Mouse (Mus musculus): ENCODE results near the gene Nfil3.

The Nfil3 gene

GRCm38 (mm10) chr13:52981441-52982281, 788 bp upstream of the Nfil3 start:
- DNase-seq (ENCODE audit: low spot score) = peak; percentile 21

GRCm38 (mm10) chr13:52980211-52980950, 492 bp downstream of the Nfil3 start:
- DNase-seq (ENCODE audit: low spot score) = no peak

DNA sequence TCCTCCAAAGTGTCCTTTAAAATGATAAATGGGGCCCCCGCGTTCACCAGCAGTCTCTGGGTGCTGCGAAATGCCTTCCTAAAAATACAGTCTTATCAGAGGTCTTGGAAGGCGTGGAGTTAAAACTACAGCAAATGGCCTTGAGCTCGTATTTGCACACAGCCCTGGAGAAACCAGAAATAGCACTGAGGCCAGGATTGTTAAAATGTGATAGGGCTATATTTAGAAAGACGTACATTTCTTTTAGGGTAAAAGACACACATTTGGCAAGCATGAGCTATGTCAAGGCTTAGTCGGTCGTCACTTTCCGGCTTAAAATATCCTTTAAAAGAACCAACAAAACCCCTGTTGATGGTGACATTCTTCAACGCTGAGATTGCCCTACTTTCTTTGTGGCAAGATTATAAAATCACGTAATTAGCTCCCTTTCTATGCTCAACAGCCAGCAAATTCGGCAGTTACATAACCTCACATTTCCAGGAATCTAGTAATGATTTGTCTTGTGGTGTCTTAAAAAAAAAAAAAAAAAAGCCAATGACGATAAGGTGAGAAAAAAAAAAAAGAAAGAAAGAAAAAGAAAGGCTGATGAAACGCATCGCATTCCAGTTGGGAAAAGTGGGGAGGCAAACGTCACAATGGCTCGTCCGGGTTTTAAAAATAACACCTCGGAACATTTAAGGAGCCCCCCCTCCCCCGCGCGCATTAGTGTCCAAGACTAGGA, 1.4 kb downstream of the Nfil3 start:
- DNase-seq (ENCODE audit: low spot score) = no peak

DNA sequence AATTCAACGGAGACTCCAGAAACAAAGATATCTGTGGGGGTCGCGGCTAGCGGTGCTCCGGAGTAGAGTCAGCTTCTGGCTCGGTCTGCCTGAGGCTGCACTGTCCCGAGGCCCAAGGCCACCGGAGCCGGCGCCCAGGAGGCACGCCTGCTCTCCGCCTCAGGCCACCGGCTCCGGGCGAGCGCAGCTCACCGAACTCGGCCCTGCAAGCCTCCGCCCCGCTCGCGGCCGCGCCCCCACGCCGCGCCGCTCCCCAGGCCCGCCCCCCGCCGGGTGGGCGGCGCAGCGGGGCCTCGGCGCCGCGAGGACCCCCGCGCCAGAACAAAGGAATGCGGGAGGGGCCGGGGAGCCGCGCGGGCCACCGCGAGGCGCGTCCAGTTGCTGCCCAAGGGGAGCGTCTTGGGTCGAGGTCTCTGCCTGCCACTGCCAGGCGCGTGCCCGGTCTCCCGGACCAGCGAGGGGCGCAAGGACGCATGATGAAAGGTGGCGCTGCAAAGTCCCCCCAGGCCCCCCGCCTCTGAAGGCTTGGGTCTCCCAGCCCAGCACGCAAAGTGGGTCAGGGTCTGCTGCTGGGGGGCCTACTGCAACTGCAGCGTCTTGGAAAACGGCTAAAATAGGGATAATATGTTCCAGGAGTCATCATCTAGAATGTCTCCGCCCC, 2.4 kb downstream of the Nfil3 start:
- no peak for DNase-seq (ENCODE audit: low spot score)

DNA sequence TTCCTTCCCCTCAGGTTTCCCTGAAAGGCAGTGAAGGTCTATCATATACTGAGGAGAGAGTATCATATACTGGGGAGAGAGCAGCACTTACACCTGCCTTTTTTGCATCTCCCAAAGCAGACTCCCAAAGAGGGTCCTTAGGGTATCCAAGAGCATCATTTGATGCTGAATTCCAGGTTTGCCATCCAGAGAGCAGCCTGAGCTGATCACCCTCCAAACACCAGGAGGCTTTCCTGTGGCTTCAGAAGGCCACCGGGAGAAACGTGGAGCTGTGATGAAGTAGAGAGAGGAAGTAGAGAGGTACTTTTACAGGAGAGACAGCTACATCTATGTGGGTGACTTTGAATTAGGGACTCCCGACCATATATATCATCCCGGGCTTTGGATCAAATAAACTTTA, 3.1 kb downstream of the Nfil3 start:
- no peak for DNase-seq (ENCODE audit: low spot score)

DNA sequence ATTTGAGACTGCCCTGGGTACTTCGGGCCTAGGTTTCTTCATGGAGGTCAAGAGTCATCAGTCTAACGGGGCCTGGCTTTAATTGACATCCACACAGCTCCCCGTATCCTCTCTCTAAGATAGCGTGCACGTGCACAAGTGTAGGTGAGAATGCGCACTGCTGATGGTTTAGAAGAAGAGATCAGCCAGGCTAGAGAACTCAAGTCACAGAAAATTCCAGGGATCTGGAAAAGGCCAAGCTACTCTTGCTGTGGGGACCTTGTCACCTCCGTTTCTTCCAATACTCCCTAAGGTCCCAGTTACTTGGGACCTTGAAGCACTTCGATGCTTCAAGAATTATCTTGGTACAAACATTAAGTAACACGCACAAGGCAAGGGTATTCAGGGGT, 3.7 kb downstream of the Nfil3 start:
- DNase-seq (ENCODE audit: low spot score) = no peak

DNA sequence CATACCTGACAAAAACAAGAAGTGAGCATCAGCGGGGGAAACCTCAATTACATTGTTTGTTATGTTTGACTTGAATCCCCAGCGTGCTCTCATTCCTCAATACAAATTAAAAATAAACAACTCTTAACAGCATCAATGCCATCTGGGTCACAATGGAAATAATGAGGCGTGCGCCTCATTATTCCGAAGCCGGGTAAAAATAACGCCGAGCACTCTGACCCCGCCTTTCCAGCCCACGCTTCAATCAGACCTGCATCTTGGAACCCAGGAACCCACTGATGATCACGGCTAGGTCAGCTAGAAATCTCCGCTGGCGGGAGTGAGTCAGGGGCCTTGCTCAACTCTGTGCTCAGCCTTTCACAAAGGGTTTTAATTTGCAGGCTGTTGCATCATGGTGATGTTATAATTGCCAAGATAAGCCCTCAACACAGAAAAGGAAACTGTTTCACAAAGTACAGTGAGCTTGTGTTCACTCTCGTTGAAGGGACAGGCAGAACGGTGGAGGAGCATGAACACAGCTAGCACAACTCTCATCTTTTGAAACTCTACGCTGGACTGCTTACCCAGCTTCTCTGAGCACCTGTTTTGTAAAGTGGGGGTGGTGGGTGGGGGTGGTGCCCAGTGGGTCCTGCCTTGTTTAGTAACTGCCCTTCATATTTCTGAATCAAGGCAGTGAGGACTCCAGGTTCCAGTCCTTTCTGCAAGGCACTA, 4.2 kb downstream of the Nfil3 start:
- no peak for DNase-seq (ENCODE audit: low spot score)

- no peak for DNase-seq (ENCODE audit: low spot score)
Measured at GRCm38 (mm10) chr13:52976130-52976509, 4.8 kb downstream of the Nfil3 start.

GRCm38 (mm10) chr13:52974676-52975075, 6.2 kb downstream of the Nfil3 start:
- no peak for DNase-seq (ENCODE audit: low spot score)

DNA sequence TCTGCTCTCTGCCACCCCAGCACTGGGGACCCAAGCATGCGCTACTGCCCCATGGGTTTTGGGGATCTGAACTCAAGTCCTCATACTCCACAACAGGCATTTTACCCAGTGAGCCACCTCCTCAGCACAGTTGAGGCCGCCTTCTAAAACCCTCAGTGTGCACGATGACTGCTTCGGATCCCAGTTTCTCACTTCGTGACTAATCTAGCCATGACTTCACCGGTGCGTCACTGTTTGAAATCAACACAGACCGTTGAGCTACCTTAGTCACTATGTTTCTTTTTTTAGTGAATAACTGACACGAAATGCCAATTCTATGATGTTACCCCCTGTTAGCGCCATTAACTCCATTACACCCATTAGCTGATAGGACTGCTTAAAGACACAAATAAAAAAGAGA, 7.4 kb downstream of the Nfil3 start:
- DNase-seq (ENCODE audit: low spot score) = no peak

DNA sequence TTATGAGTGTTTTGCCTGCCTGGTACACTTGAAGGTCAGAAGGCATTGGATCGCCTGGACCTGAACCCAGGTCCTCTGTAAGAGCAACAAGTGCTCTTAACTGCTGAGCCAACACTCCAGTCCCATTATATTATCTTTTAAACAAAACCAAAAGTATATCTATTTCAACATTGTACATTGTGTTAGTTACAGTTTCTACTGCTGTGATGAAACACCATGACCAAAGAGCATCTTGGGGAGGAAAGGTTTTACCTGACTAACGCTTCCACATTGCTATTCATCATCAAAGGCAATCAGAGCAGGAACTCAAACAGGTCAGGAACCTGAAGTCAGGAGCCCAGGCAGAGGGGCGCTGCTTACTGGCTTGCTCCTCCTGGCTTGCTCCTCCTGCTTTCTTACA, 8.2 kb downstream of the Nfil3 start:
- DNase-seq (ENCODE audit: low spot score) = no peak

GRCm38 (mm10) chr13:52970876-52971275, 10.0 kb downstream of the Nfil3 start:
- DNase-seq (ENCODE audit: low spot score) = no peak

- no peak for DNase-seq (ENCODE audit: low spot score)
Measured at GRCm38 (mm10) chr13:52962922-52963321, 18.0 kb downstream of the Nfil3 start.

DNA sequence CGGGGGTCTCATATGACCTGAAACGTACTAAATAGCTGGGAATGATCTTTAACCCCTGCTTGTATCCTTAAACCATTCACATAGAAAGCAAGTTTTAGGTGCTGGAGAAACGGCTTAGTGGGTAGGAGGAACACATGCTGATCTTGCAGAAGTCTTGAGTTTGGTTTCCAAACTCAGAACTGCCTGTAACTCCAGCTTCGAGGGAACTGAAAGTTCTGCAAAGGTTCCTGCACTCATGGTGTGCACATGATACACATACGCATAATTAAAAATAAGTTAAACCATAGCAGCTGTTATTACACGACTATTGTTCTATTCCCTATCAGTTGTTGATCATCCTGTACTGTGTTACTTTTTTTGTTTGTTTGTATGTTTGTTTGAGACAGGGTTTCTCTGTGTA, 18.5 kb downstream of the Nfil3 start:
- no peak for DNase-seq (ENCODE audit: low spot score)

GRCm38 (mm10) chr13:52953779-52954553, 26.9 kb downstream of the Nfil3 start:
- DNase-seq (ENCODE audit: low spot score) = no peak

- no peak for DNase-seq (ENCODE audit: low spot score)
Measured at GRCm38 (mm10) chr13:52949211-52949610, 31.7 kb downstream of the Nfil3 start.

GRCm38 (mm10) chr13:52947545-52947944, 33.3 kb downstream of the Nfil3 start:
- no peak for DNase-seq (ENCODE audit: low spot score)

DNA sequence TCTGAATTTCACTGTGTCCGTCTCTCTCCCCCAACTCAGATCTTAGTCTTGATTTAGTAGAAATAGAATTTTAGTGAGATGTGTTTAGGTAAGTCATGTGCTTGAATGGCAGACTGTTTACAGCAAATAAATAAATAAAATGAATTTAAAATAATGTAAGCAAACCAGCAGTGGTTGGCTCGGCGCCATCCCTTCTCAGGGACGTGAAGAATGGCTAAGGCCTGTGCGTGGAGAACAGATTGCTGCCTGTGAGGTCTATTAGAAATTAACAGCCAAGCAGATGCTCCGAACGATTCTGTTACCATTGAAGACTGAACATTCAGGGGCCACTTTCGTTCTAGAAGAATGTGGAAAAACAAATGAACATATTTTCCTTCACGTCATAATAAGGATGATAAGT, 35.1 kb downstream of the Nfil3 start:
- DNase-seq (ENCODE audit: low spot score) = no peak

DNA sequence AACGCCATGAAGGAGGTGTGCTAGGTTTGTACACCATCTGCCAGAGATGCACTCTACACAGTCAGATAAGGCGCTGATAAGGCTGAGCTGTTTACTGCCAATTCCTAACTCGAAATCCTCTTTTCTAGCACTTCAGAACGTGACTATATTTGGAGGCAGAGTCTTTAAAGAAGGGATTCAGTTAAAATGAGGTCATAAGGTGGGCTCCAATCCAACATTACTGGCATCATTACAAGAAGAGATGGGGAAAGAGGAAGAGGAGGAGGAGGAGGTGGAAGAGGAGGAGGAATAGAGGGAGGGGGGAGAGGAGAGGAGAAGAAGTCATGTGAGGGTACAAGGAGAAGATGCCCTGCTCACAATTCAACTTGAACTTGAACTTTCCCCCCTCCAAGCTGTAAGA, 36.8 kb downstream of the Nfil3 start:
- DNase-seq (ENCODE audit: low spot score) = peak; percentile 22

DNA sequence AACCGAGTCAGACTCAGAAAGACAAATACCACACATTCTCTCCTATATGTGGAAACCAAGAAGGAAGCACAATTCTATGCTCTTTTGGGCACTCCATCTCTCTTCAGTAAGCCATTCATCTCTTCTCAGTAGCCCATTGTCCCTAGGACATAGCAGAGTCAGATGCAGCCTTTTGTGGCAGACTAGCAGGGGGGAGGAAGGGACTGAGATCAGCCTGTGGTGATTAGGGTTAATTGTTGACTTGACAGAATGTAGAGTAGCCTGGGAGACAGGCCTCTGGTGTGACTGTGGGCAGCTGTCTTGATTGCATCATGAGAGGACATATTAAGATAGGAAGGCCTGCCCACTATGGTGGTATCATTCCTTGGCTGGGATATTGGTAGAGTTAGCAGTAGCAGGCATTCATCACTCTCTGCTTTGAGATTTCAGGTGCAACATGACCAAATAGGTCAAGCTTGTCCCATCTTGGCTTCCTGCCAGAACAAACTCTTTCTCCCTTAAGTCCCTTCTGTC, 37.9 kb downstream of the Nfil3 start:
- no peak for DNase-seq (ENCODE audit: low spot score)

DNA sequence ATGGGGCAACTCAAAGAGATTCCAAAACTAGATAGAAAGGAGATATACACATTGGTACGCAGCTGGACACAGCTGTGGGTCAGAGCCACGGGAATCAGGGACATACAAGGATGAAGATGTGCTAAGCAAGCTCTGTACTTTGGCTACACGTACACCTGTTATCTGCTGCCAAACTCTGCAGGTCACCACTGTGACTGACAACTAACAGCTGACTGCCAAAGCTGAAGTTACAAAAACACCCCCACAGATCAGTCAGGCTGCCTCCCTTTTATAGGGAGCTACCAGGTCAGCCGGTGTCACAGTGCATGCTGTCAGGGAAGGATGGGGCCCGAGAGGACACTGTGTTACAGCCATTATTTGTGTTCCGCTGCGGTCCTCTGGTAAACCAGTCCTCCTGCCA, 39.9 kb downstream of the Nfil3 start:
- no peak for DNase-seq (ENCODE audit: low spot score)

All from ovary, postnatal 14 days (tissue).